Mouse (Mus musculus) midbrain, embryonic 14.5 days (tissue): Measurements from ENCODE around the gene Ttc8. TPM values are rescaled to one million over a fixed set of nuclear protein-coding genes. Genes with fewer than 3 reads are reported as not detected.
"Not testable (repeated sequence)": the region's sequence is repeated elsewhere in the genome, so short reads cannot be mapped to it uniquely, and the experiment has no call there.

ENCODE experiments used
- ATAC-seq: fragments of 200-750 bp; cut with Nextera tagmentation; 2 replicates; pipeline ENCODE4 v1.8.0; 2017; ENCODE audit warnings: moderate number of reproducible peaks, moderate library complexity; ENCODE audit not compliant: low FRiP score, low TSS enrichment
- DNase-seq: peaks from one replicate; pipeline ENCODE4 v3.0.0-alpha.2; 2015
- H3K27ac ChIP-seq: fragments of 300-500 bp; sonication (generic); replicated peaks from 2 replicates; pipeline ENCODE4 v1.5.1; 2014; ENCODE audit warnings: mild to moderate bottlenecking, low read depth, low read length, moderate library complexity
- H3K27me3 ChIP-seq: fragments of 300-500 bp; sonication (generic); 2 replicates; pipeline ENCODE4 v1.6.1; 2014; ENCODE audit warnings: low read length, control low read depth, mixed read lengths; ENCODE audit not compliant: control insufficient read depth, insufficient read depth
- H3K36me3 ChIP-seq: fragments of 300-500 bp; sonication (generic); 2 replicates; pipeline ENCODE4 v1.6.1; 2014; ENCODE audit warnings: low read length, control low read depth; ENCODE audit not compliant: control insufficient read depth, insufficient read depth
- H3K4me1 ChIP-seq: fragments of 300-500 bp; sonication (generic); 2 replicates; pipeline ENCODE4 v1.6.1; 2014; ENCODE audit warnings: mild to moderate bottlenecking, antibody characterized with exemption, low read length, control low read depth; ENCODE audit not compliant: control insufficient read depth, insufficient read depth
- H3K4me2 ChIP-seq: fragments of 300-500 bp; sonication (generic); 2 replicates; pipeline ENCODE4 v1.6.1; 2014; ENCODE audit warnings: mild to moderate bottlenecking, low read length, moderate library complexity
- H3K4me3 ChIP-seq: fragments of 300-500 bp; sonication (generic); replicated peaks from 2 replicates; pipeline ENCODE4 v1.5.1; 2014; ENCODE audit warnings: low read depth, low read length
- H3K9ac ChIP-seq: fragments of 300-500 bp; sonication (generic); replicated peaks from 2 replicates; pipeline ENCODE4 v1.6.1; 2014; ENCODE audit warnings: mild to moderate bottlenecking, low read length, moderate library complexity
- H3K9me3 ChIP-seq: fragments of 300-500 bp; sonication (generic); 2 replicates; pipeline ENCODE4 v1.6.1; 2016; ENCODE audit warnings: low read length, control low read depth, mixed read lengths; ENCODE audit not compliant: control insufficient read depth
- WGBS: fragments of 180-500 bp; shearing (Covaris S2); extraction: QIAGEN DNeasy Blood & Tissue Kit; methylation state at CpG from one replicate; pipeline ENCODE4 v1.1.7; 2014; 5-methylcytosine and 5-hydroxymethylcytosine counted together
- polyA plus RNA-seq: library from polyadenylated mRNA; unstranded; fragments of >200 nt; fragmentation: Nextera tagmentation; extraction: Ambion mirVana; gene quantifications from 2 replicates; pipeline ENCODE4 v1.2.1, GENCODE M21; 2014

Gene Ttc8
- polyA plus RNA-seq, 1 experiment from 2014 or later = 38.5 TPM

GRCm38 (mm10) chr12:98900341-98900880, 20.0 kb upstream of the Ttc8 start:
- Histone ChIP-seq H3K4me3 (peak overlapping the region; percentile 80), H3K9ac (peak overlapping the region; percentile 75), H3K4me1 (peaks cover 16% of the 10 kb centered on the region), H3K4me2 (peak overlapping the region; percentile 66), H3K27ac (peak overlapping the region; percentile 88), H3K27me3 (no peaks in the 10 kb centered on the region), H3K36me3 (no peaks in the 10 kb centered on the region), H3K9me3 (no peaks in the 10 kb centered on the region)
- peak; percentile 67 for DNase-seq
- under 1% methylated on average over 31 of the region's 31 CpGs for WGBS
- ATAC-seq = no peak

- peak within 1 kb of the TSS; percentile 75 for H3K9ac ChIP-seq
- H3K4me1 ChIP-seq = peaks cover 16% of the 10 kb centered on the region
- peak; percentile 91 for ATAC-seq
- H3K9me3 ChIP-seq = no peaks in the 10 kb centered on the region
- peak within 1 kb of the TSS; percentile 88 for H3K27ac ChIP-seq
- H3K4me2 ChIP-seq = peak within 1 kb of the TSS; percentile 66
- no peaks in the 10 kb centered on the region for H3K27me3 ChIP-seq
- no peaks in the 10 kb centered on the region for H3K36me3 ChIP-seq
- H3K4me3 ChIP-seq = peak within 1 kb of the TSS; percentile 80
- WGBS = under 1% methylated on average over 97 of the region's 101 CpGs
- DNase-seq = peak; percentile 94
Measured at GRCm38 (mm10) chr12:98900881-98901801, 19.2 kb upstream of the Ttc8 start, which contains the start of gene Eml5. Gene Eml5 (minus strand): TSS chr12:98901484.

GRCm38 (mm10) chr12:98905466-98905865, 14.9 kb upstream of the Ttc8 start:
- 85% methylated on average over 5 of the region's 5 CpGs for WGBS
- Histone ChIP-seq H3K36me3 (no peaks in the 10 kb centered on the region), H3K9me3 (no peaks in the 10 kb centered on the region), H3K4me2 (no peak overlapping the region), H3K9ac (no peak overlapping the region), H3K27ac (no peak overlapping the region), H3K27me3 (no peaks in the 10 kb centered on the region), H3K4me3 (no peak overlapping the region), H3K4me1 (no peaks in the 10 kb centered on the region)
- ATAC-seq = no peak
- no peak for DNase-seq

GRCm38 (mm10) chr12:98910096-98910495, 10.3 kb upstream of the Ttc8 start:
- Histone ChIP-seq H3K4me1 (no peaks in the 10 kb centered on the region), H3K9ac (no peak overlapping the region), H3K4me2 (no peak overlapping the region), H3K4me3 (no peak overlapping the region), H3K27me3 (no peaks in the 10 kb centered on the region), H3K9me3 (no peaks in the 10 kb centered on the region), H3K27ac (no peak overlapping the region), H3K36me3 (no peaks in the 10 kb centered on the region)
- DNase-seq (no peak), ATAC-seq (no peak)
- WGBS = 77% methylated on average over 9 of the region's 9 CpGs

- no peak overlapping the region for H3K4me2 ChIP-seq
- no peaks in the 10 kb centered on the region for H3K9me3 ChIP-seq
- no peaks in the 10 kb centered on the region for H3K36me3 ChIP-seq
- no peak overlapping the region for H3K4me3 ChIP-seq
- no peak overlapping the region for H3K27ac ChIP-seq
- H3K4me1 ChIP-seq = no peaks in the 10 kb centered on the region
- H3K9ac ChIP-seq = no peak overlapping the region
- ATAC-seq = no peak
- WGBS = 61% methylated on average over 4 of the region's 4 CpGs
- DNase-seq = peak; percentile 50
- no peaks in the 10 kb centered on the region for H3K27me3 ChIP-seq
Measured at GRCm38 (mm10) chr12:98931174-98931573, 10.8 kb downstream of the Ttc8 start.

GRCm38 (mm10) chr12:98932441-98932840, 12.1 kb downstream of the Ttc8 start:
- H3K27ac ChIP-seq = no peak overlapping the region

GRCm38 (mm10) chr12:98932856-98933255, 12.5 kb downstream of the Ttc8 start:
- H3K9me3 ChIP-seq = no peaks in the 10 kb centered on the region
- DNase-seq (no peak), ATAC-seq (no peak)
- H3K36me3 ChIP-seq = no peaks in the 10 kb centered on the region
- no peaks in the 10 kb centered on the region for H3K27me3 ChIP-seq
- H3K4me3 ChIP-seq = no peak overlapping the region
- H3K27ac ChIP-seq = no peak overlapping the region
- no peaks in the 10 kb centered on the region for H3K4me1 ChIP-seq
- no peak overlapping the region for H3K9ac ChIP-seq
- WGBS = 92% methylated on average over 1 of the region's 1 CpGs
- no peak overlapping the region for H3K4me2 ChIP-seq

More at GRCm38 (mm10) chr12:98932441-98932840, 12.1 kb downstream of the Ttc8 start:
- Histone ChIP-seq H3K9ac (no peak overlapping the region), H3K4me3 (no peak overlapping the region), H3K36me3 (no peaks in the 10 kb centered on the region), H3K4me1 (no peaks in the 10 kb centered on the region), H3K4me2 (no peak overlapping the region), H3K27me3 (no peaks in the 10 kb centered on the region), H3K9me3 (no peaks in the 10 kb centered on the region)
- no peak for DNase-seq
- ATAC-seq = no peak
- 70% methylated on average over 4 of the region's 4 CpGs for WGBS

GRCm38 (mm10) chr12:98951295-98951694, 30.9 kb downstream of the Ttc8 start:
- H3K4me2 ChIP-seq, ATAC-seq, H3K4me1 ChIP-seq, H3K27ac ChIP-seq, H3K9ac ChIP-seq, H3K4me3 ChIP-seq, H3K9me3 ChIP-seq, DNase-seq, H3K27me3 ChIP-seq: not testable (repeated sequence)
- 75% methylated on average over 5 of the region's 5 CpGs for WGBS
- H3K36me3 ChIP-seq = peaks cover 11% of the 10 kb centered on the region
